Mouse (Mus musculus): ENCODE results near the gene Emid1.
"Not testable (repeated sequence)": the region's sequence is repeated elsewhere in the genome, so short reads cannot be mapped to it uniquely, and the experiment has no call there.

Emid1 gene

DNA sequence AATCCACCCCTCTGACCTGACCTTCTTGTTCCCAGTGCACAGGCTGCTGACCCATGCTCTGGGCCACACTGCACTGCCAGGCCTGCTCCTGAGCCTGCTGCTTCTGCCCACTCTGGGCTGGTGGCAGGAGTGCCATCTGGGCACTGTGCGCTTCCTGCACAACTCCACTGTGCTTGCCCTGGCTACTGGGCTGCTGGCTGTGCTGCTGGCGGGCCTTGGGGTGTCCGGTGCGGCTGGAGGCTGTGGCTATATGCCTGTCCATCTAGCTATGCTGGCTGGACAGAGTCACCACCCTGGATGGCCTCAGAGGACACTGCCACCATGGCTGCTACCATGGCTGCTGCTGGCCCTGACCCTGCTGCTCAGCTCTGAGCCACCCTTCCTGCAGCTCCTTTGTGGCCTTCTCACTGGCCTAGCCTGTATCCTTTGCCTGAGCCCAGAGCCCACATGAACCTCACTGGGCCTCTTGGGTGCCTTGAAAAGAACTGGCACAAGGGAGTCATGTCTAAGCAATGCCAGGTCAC, 48.0 kb downstream of the Emid1 start:
- no peak for DNase-seq (ENCODE audit: low spot score in 2 of 2)

GRCm38 (mm10) chr11:5102384-5102783, 49.7 kb downstream of the Emid1 start:
- DNase-seq (ENCODE audit: low spot score in 2 of 2) = no peak

GRCm38 (mm10) chr11:5101641-5102040, 50.4 kb downstream of the Emid1 start:
- no peak for DNase-seq (ENCODE audit: low spot score in 2 of 2)

DNA sequence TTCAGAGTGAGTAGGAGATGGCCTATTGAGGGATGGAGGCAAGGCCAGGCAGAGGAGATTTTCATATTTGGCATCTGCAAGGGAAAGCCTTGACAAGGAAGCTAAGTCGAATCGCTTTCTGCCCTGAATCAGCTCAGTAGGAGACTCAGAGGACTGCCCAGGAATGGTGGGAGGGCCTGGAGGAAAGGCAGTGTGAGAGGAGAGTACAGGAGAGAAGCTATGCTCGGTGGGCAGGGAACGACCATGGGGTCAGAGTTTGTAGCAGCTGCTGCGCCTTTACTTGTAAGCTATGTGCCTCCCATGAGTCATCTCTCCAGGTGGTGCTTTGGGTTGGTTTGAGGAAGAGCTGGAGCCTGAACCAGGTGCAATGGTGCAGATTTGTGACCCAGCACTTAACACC, 51.3 kb downstream of the Emid1 start:
- no peak for DNase-seq (ENCODE audit: low spot score in 2 of 2)

DNA sequence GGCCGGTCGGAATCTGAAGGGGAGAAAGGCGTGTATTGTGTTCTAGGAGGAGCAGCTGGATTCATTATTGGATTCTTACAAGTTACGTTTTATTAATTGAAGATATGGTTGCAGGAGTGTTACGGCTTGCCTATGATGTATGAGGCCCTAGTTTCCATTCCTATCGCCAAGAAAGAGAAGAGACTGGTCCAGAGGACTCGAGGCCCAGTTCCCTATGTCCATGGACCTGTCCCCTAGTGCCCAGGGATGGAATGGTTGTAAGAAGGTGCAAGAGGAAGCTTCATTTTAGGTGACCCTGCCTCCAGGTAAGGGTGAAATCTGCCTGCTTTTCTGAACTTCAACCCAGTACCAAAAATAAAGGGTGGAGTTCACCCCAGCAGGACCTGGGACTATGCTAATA, 51.8 kb downstream of the Emid1 start:
- no peak for DNase-seq (ENCODE audit: low spot score in 2 of 2)

DNA sequence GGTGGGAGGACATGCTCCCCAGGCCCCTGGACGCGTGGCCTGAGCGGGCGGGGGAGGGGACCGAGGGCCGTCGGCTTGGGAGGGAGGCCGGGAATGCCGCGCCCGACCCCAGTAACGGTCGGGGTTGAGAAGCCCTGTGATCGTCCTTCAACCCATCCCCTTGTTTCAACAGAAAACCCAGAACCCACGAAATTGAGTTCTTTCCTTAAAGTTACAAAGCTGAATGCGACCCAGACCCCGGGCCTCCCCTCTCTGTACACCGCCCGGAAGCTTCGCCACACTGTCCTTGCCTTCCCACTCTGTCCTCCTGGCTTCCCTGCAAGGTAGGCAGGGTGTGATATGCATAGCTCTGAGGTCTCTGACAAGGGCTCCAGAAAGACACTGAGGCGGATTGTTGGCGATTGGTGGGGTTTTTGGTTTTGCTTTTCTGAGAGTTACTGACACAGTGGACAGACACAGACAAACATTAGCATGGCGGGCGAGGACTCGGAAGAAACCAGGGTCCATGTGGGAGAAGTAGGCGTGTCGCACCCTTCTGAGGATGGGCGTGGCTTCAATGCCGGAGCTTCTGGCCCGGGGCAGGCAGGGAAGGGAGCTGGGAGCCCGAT, 52.4 kb downstream of the Emid1 start:
- peak in 1 of 2 experiments; percentile 77 for DNase-seq (ENCODE audit: low spot score in 2 of 2)

DNA sequence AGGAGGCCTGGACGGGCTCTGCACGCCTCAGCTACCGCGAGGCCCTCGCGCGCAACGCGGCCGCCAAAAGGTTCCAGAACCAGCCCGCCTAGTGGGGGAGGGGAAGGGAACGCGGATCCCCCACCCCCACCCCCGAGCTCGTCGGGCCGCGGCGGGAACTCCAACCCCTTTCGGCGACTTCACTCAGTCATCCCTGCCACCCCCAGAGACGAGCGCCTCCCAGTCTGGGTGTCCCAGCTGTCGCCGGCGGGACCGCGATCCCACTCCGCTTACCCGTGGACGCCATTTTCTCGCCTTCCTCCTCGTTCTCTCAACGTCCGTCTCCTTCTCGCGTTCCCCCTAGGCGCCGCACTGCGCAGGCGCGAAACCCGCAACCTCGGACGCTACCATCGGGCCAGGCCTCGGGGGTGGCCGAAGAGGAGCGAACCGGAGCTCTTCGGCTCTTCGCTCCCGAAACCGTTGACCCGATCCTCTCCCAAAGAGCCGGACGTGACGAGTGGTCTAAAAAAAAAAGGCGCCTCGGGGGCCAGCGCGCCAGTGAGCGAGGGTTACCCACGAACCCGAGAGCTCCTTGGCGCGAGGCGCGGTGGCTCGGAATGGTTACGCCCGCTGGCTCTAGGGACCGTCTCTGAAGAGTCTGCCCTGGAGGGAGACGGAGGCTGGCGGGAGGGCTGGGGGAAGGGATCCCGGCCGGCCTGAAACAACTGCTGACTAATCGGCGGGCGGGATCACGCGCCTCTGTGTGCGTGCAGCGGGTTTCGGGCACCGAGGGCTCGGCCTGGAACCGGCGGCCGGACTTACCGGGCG, 53.1 kb downstream of the Emid1 start, which contains the start of the genes Rhbdd3 and Ewsr1:
Gene Rhbdd3, plus strand, starts transcription at position 191 of the 807 bp plus-strand sequence.
Gene Ewsr1, minus strand, starts transcription at position 531 of the 807 bp plus-strand sequence.
- DNase-seq (ENCODE audit: low spot score in 2 of 2) = peak; percentile 98 to 99

GRCm38 (mm10) chr11:5098035-5098735, 53.9 kb downstream of the Emid1 start:
- DNase-seq (ENCODE audit: low spot score in 2 of 2) = no peak

- no peak for DNase-seq (ENCODE audit: low spot score in 2 of 2)
Measured at GRCm38 (mm10) chr11:5096480-5097020, 55.5 kb downstream of the Emid1 start.

DNA sequence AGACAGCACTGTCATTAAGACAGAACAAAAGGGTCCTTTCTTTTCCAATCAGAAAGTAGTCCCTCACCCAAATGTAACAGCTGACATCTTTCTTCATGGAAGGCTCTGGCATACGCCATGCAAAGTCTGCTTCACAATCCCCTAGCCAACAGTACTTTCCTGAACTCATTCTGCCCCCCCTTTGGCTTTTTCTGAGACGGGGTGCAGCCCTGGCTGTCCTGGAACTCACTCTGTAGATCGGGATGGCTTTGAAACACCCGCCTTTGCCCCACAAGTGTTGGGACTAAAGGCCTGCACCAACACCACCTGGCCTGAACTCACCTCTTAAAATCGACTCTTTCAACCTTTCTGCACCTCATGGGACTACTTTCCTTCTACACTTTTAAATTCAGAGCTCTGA, 56.2 kb downstream of the Emid1 start:
- DNase-seq (ENCODE audit: low spot score in 2 of 2) = no peak

DNA sequence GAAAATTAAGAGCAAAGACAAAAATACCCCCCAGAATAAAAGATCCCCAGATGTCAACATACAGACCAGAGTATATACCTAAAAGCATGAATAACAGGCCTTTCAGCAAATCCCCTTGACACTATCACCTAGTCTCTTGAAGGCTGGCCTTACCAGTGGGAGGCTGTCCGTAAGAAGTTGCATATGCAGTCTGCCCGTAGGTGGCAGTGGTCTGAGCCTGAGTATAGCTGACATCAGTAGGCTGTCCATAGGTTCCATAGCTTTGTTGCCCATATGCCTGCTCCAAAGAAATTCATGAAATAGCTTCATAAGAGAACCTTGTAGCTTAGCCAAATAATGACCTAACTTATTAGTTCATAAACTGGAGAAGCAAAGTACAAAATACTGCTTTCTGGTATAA, 60.4 kb downstream of the Emid1 start:
- DNase-seq (ENCODE audit: low spot score in 2 of 2) = no peak

GRCm38 (mm10) chr11:5089147-5089546, 62.9 kb downstream of the Emid1 start:
- no peak for DNase-seq (ENCODE audit: low spot score in 2 of 2)

- DNase-seq (ENCODE audit: low spot score in 2 of 2) = not testable (repeated sequence)
Measured at GRCm38 (mm10) chr11:5076843-5077242, 75.2 kb downstream of the Emid1 start.

- no peak for DNase-seq (ENCODE audit: low spot score in 2 of 2)
Measured at GRCm38 (mm10) chr11:5075760-5076159, 76.3 kb downstream of the Emid1 start.

DNA sequence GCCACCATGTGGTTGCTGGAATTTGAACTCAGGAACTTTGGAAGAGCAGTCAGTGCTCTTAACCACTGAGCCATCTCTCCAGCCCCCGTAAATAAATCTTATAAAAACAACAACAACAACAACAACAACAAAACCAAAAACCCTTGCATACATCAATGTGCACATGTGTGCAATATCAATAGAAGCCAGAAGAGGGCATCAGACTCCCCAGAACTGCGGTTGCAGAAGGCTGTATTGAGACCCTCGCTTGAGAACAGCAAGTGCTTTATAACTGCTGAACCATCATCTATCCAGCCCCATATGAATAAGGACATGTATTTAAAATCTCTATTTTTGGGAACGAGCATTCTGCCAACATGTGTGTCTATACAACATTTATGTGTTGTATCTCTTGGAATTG, 77.2 kb downstream of the Emid1 start:
- DNase-seq (ENCODE audit: low spot score in 2 of 2) = no peak

DNA sequence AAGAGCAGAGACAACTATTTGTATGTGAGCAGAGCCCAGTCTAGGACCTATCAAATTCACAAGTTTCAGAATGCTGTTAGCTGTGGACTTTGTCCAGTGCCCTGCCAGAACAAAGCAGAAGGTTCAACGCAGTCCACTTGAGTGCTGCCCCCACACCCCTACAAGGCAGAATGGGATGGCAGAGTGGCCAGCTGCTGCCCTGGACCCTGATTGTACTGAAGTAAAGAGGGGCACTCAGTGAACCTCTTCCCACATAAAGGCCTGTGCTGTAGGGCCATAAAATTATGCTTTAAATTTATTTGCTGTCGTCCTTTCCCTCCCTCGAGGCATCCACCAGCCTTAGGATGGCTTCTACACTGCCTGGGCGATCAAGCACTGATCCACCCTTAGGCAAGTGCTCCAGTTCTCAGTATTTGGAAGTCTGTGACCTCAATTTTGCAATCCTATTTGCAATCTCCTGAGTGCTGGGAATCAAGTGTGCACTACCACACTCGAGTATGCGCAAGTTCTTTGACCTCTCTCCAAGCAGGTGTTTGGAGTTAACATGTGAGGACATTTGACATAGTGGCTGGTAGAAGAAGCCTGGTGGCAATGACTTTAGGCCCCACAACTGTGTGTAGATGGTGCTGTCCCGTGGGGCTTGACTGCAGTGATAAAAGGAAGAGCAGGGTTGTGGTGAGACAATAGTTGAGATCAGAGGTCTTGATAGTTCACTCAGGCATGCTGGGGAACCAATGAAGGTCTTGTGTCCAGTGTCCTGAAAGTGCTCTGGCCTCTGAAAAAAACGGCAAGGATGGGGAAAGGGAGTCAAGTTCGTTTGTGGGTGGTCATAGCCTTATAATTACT, 83.7 kb downstream of the Emid1 start:
- DNase-seq (ENCODE audit: low spot score in 2 of 2) = no peak

- DNase-seq (ENCODE audit: low spot score in 2 of 2) = no peak
Measured at GRCm38 (mm10) chr11:5067063-5067462, 85.0 kb downstream of the Emid1 start.

GRCm38 (mm10) chr11:5065056-5065821, 86.8 kb downstream of the Emid1 start, which contains the start of gene Gas2l1:
TSS of gene Gas2l1 (minus strand) at chr11:5065327.
- peak; percentile 56 to 81 for DNase-seq (ENCODE audit: low spot score in 2 of 2)

GRCm38 (mm10) chr11:5064282-5065055, 87.6 kb downstream of the Emid1 start:
- no peak for DNase-seq (ENCODE audit: low spot score in 2 of 2)
